Mouse (Mus musculus): ENCODE results near the gene Txndc2. TPM values are rescaled to one million over a fixed set of nuclear protein-coding genes. Genes with fewer than 3 reads are reported as not detected.

Txndc2 gene
- total and polyA plus RNA-seq, 3 experiments: 0.12 TPM; not detected in 2

GRCm38 (mm10) chr17:65650598-65650997, 8.6 kb upstream of the Txndc2 start:
- TF ChIP-seq POLR2A (IDR thresholded peaks at IDR 0.05; ENCODE audit: insufficient read depth, low read depth, low read length): no peak
- no peak for TF ChIP-seq EP300 (IDR thresholded peaks at IDR 0.05; ENCODE audit: insufficient read depth, low read depth, low read length)
- no peak for TF ChIP-seq CTCF (IDR thresholded peaks at IDR 0.05)
- WGBS: 96% methylated on average over 6 of the region's 6 CpGs
- H3K4me1 ChIP-seq (ENCODE audit: control insufficient read depth, insufficient read depth, low read length): no peaks in the 10 kb centered on the region; the same call in 1 of the 2 replicates
- H3K27me3 ChIP-seq (ENCODE audit: control insufficient read depth, insufficient read depth, low read length): no peaks in the 10 kb centered on the region
- no peak overlapping the region for H3K4me3 ChIP-seq
- intact Hi-C loops (cut with DNase I): no loop called here
- DNase-seq: no peak
- H3K27ac ChIP-seq: no peak overlapping the region
- no peaks in the 10 kb centered on the region for H3K79me2 ChIP-seq (replicated peaks; ENCODE audit: control insufficient read depth, insufficient read depth, low read length)
- no peak overlapping the region for H3K9ac ChIP-seq (ENCODE audit: low read depth, low read length)
- no peaks in the 10 kb centered on the region for H3K36me3 ChIP-seq (ENCODE audit: control insufficient read depth, insufficient read depth, low read length)

DNA sequence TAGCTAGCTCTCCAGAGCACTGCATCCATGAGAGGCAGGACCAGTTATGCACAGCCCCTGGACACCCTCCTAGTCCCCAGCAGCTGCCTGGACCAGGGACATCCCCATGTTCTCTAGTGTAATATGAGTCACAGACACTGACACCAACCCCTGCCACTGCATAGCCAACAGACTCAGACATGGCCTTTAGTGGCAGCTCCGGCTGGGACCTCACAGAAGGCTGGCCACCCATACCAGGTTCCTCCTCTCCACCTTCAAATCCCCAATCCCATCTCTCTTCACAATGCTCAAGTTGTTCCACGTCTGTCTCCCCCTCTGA, 7.2 kb upstream of the Txndc2 start:
- H3K27ac ChIP-seq: no peak overlapping the region
- DNase-seq: no peak
- no peaks in the 10 kb centered on the region for H3K27me3 ChIP-seq (ENCODE audit: control insufficient read depth, insufficient read depth, low read length)
- intact Hi-C loops (cut with DNase I): no loop called here
- no peak for TF ChIP-seq EP300 (IDR thresholded peaks at IDR 0.05; ENCODE audit: insufficient read depth, low read depth, low read length)
- TF ChIP-seq POLR2A (IDR thresholded peaks at IDR 0.05; ENCODE audit: insufficient read depth, low read depth, low read length): no peak
- no peak for TF ChIP-seq CTCF (IDR thresholded peaks at IDR 0.05)
- H3K4me3 ChIP-seq: no peak overlapping the region
- H3K4me1 ChIP-seq (ENCODE audit: control insufficient read depth, insufficient read depth, low read length): no peaks in the 10 kb centered on the region; the same call in 1 of the 2 replicates
- H3K9ac ChIP-seq (ENCODE audit: low read depth, low read length): no peak overlapping the region
- no peaks in the 10 kb centered on the region for H3K36me3 ChIP-seq (ENCODE audit: control insufficient read depth, insufficient read depth, low read length)
- H3K79me2 ChIP-seq (replicated peaks; ENCODE audit: control insufficient read depth, insufficient read depth, low read length): no peaks in the 10 kb centered on the region
- WGBS: 90% methylated on average over 2 of the region's 2 CpGs

DNA sequence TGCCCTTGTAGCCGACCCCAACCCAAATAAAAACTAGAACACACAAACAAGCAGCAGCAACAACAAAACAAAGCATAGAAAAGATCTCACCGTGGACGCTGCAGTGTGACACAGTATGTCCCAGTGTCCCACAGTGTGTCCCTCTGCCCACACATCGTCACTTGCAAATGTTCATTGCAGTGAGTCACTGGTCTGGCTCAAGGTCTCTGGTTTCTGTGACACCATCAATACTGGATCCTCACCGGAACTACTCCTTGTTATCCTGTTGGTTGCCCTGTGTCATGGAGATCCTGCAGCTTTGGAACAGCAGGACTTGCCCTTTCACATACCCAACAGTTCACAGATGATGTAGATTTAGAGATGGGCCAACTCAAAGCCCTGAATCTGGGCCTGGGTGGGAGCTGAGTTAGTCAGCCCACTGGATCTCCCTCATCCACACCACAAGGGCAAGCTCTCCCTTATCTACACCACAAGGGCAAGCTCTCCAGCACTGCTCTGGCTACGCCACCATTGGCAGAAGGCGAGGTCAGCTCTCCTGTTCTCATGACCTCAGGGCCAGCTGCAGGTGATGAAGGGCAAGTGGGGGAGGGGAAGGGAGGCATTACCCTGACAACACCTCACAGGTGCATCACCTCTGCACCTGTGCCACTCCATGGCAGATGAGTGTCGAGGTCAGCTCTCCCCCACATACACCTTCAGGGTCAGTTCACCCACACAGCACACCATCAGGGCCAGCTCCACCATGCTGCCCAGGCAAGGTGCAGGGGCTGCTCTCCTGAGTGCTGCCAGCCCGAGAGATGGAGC, 6.6 kb upstream of the Txndc2 start:
- no peak overlapping the region for H3K27ac ChIP-seq
- H3K9ac ChIP-seq (ENCODE audit: low read depth, low read length): no peak overlapping the region
- intact Hi-C loops (cut with DNase I): no loop called here
- no peaks in the 10 kb centered on the region; the same call in none of the 2 replicates for H3K4me1 ChIP-seq (ENCODE audit: control insufficient read depth, insufficient read depth, low read length)
- no peaks in the 10 kb centered on the region for H3K27me3 ChIP-seq (ENCODE audit: control insufficient read depth, insufficient read depth, low read length)
- WGBS: 84% methylated on average over 9 of the region's 9 CpGs
- H3K36me3 ChIP-seq (ENCODE audit: control insufficient read depth, insufficient read depth, low read length): no peaks in the 10 kb centered on the region
- DNase-seq: no peak
- no peak overlapping the region for H3K4me3 ChIP-seq
- no peaks in the 10 kb centered on the region for H3K79me2 ChIP-seq (replicated peaks; ENCODE audit: control insufficient read depth, insufficient read depth, low read length)
- no peak for TF ChIP-seq CTCF (IDR thresholded peaks at IDR 0.05)
- no peak for TF ChIP-seq POLR2A (IDR thresholded peaks at IDR 0.05; ENCODE audit: insufficient read depth, low read depth, low read length)
- TF ChIP-seq EP300 (IDR thresholded peaks at IDR 0.05; ENCODE audit: insufficient read depth, low read depth, low read length): no peak

GRCm38 (mm10) chr17:65647961-65648360, 6.0 kb upstream of the Txndc2 start:
- intact Hi-C loops (cut with DNase I): no loop called here
- WGBS: 51% methylated on average over 5 of the region's 5 CpGs

DNA sequence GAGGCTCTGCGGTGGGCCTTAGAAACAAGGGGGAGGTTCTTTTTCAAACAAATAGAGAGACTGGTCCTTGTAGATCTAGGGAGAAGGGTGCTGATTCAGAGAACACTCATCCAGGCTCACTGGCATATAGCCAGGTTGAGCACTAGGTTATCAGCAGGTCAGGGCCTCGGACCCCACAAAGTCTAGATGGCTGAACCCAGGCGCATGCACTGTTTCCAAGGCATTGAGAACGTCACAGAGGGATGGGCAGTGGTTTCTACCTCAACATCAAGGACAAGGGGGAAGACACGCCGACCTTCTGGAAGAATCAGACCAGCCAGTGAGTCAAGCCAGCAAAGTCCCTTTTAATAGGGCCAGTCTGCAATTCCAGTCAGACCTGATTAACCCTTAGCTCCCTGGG, 5.3 kb upstream of the Txndc2 start:
- H3K36me3 ChIP-seq (ENCODE audit: control insufficient read depth, insufficient read depth, low read length): no peaks in the 10 kb centered on the region
- whole genome bisulfite sequencing: 59% methylated on average over 6 of the region's 6 CpGs
- no peaks in the 10 kb centered on the region for H3K27me3 ChIP-seq (ENCODE audit: control insufficient read depth, insufficient read depth, low read length)
- no peaks in the 10 kb centered on the region for H3K79me2 ChIP-seq (replicated peaks; ENCODE audit: control insufficient read depth, insufficient read depth, low read length)
- H3K4me1 ChIP-seq (ENCODE audit: control insufficient read depth, insufficient read depth, low read length): peaks cover 4% of the 10 kb centered on the region
- intact Hi-C loops (cut with DNase I): no loop called here
- DNase-seq: no peak
- H3K4me3 ChIP-seq: no peak overlapping the region
- no peak overlapping the region for H3K9ac ChIP-seq (ENCODE audit: low read depth, low read length)
- TF ChIP-seq EP300 (IDR thresholded peaks at IDR 0.05; ENCODE audit: insufficient read depth, low read depth, low read length) (no peak), POLR2A (IDR thresholded peaks at IDR 0.05; ENCODE audit: insufficient read depth, low read depth, low read length) (no peak), CTCF (IDR thresholded peaks at IDR 0.05) (no peak)
- H3K27ac ChIP-seq: no peak overlapping the region

More at GRCm38 (mm10) chr17:65647961-65648360, 6.0 kb upstream of the Txndc2 start:
- no peaks in the 10 kb centered on the region for H3K36me3 ChIP-seq (ENCODE audit: control insufficient read depth, insufficient read depth, low read length)
- no peak overlapping the region for H3K9ac ChIP-seq (ENCODE audit: low read depth, low read length)
- H3K27me3 ChIP-seq (ENCODE audit: control insufficient read depth, insufficient read depth, low read length): no peaks in the 10 kb centered on the region
- no peaks in the 10 kb centered on the region for H3K79me2 ChIP-seq (replicated peaks; ENCODE audit: control insufficient read depth, insufficient read depth, low read length)
- H3K27ac ChIP-seq: no peak overlapping the region
- H3K4me1 ChIP-seq (ENCODE audit: control insufficient read depth, insufficient read depth, low read length): peaks cover 4% of the 10 kb centered on the region
- DNase-seq: no peak
- no peak for TF ChIP-seq POLR2A (IDR thresholded peaks at IDR 0.05; ENCODE audit: insufficient read depth, low read depth, low read length)
- no peak for TF ChIP-seq CTCF (IDR thresholded peaks at IDR 0.05)
- no peak for TF ChIP-seq EP300 (IDR thresholded peaks at IDR 0.05; ENCODE audit: insufficient read depth, low read depth, low read length)
- no peak overlapping the region for H3K4me3 ChIP-seq

- TF ChIP-seq CTCF (IDR thresholded peaks at IDR 0.05): no peak
- TF ChIP-seq EP300 (IDR thresholded peaks at IDR 0.05; ENCODE audit: insufficient read depth, low read depth, low read length): no peak
- no peak for TF ChIP-seq POLR2A (IDR thresholded peaks at IDR 0.05; ENCODE audit: insufficient read depth, low read depth, low read length)
- Histone ChIP-seq H3K36me3 (ENCODE audit: control insufficient read depth, insufficient read depth, low read length) (no peaks in the 10 kb centered on the region), H3K27me3 (ENCODE audit: control insufficient read depth, insufficient read depth, low read length) (no peaks in the 10 kb centered on the region), H3K9ac (ENCODE audit: low read depth, low read length) (no peak overlapping the region), H3K4me3 (no peak overlapping the region), H3K4me1 (ENCODE audit: control insufficient read depth, insufficient read depth, low read length) (peaks cover 4% of the 10 kb centered on the region), H3K79me2 (replicated peaks; ENCODE audit: control insufficient read depth, insufficient read depth, low read length) (no peaks in the 10 kb centered on the region), H3K27ac (peak overlapping the region; percentile 51)
- DNase-seq: no peak
- 85% methylated on average over 5 of the region's 5 CpGs for WGBS
- intact Hi-C loops (cut with DNase I): no loop called here
These were observed 1.6 kb upstream of the Txndc2 start for GRCm38 (mm10) chr17:65643579-65643978.
